Mouse (Mus musculus) hindbrain, postnatal 0 days (tissue): ENCODE results near the gene Vps8. TPM values are rescaled to one million over a fixed set of nuclear protein-coding genes. Genes with fewer than 3 reads are reported as not detected.

Source experiments
- ATAC-seq: fragments of 200-750 bp; cut with Nextera tagmentation; 2 replicates; pipeline ENCODE4 v1.8.0; 2017; ENCODE audit warnings: mild to moderate bottlenecking, moderate TSS enrichment, moderate library complexity
- DNase-seq: peaks from one replicate; pipeline ENCODE4 v3.0.0-alpha.2; 2015; ENCODE audit warnings: low spot score
- H3K27ac ChIP-seq: fragments of 300-500 bp; sonication (generic); 2 replicates; pipeline ENCODE4 v1.5.1; 2014; ENCODE audit warnings: mild to moderate bottlenecking
- H3K27me3 ChIP-seq: fragments of 300-500 bp; sonication (generic); 2 replicates; pipeline ENCODE4 v1.6.1; 2014; ENCODE audit warnings: low read length, mixed read lengths; ENCODE audit not compliant: insufficient read depth
- H3K36me3 ChIP-seq: fragments of 300-500 bp; sonication (generic); 2 replicates; pipeline ENCODE4 v1.6.1; 2014; ENCODE audit warnings: low read length, mixed read lengths; ENCODE audit not compliant: insufficient read depth
- H3K4me1 ChIP-seq: fragments of 300-500 bp; sonication (generic); 2 replicates; pipeline ENCODE4 v1.6.1; 2014; ENCODE audit warnings: antibody characterized with exemption, low read length, mixed read lengths; ENCODE audit not compliant: insufficient read depth
- H3K4me2 ChIP-seq: fragments of 300-500 bp; sonication (generic); 2 replicates; pipeline ENCODE4 v1.6.1; 2014; ENCODE audit warnings: low read depth, mild to moderate bottlenecking, low read length, moderate library complexity, mixed read lengths
- H3K4me3 ChIP-seq: fragments of 300-500 bp; sonication (generic); 2 replicates; pipeline ENCODE4 v1.5.1; 2014; ENCODE audit warnings: low read length
- H3K9ac ChIP-seq: fragments of 300-500 bp; sonication (generic); replicated peaks from 2 replicates; pipeline ENCODE4 v1.6.1; 2014; ENCODE audit warnings: mild to moderate bottlenecking, low read length, moderate library complexity, mixed read lengths
- H3K9me3 ChIP-seq: fragments of 300-500 bp; sonication (generic); 2 replicates; pipeline ENCODE4 v1.6.1; 2016; ENCODE audit warnings: low read length, mixed read lengths
- CTCF ChIP-seq: IDR thresholded peaks from 2 replicates; pipeline ENCODE4 v1.5.1; 2016; ENCODE audit warnings: antibody characterized with exemption, control low read depth, low read depth
- WGBS: fragments of 180-500 bp; shearing (Covaris S2); extraction: QIAGEN DNeasy Blood & Tissue Kit; methylation state at CpG from one replicate; pipeline ENCODE4 v1.1.7; 2014; 5-methylcytosine and 5-hydroxymethylcytosine counted together
- polyA plus RNA-seq: library from polyadenylated mRNA; unstranded; fragments of >200 nt; fragmentation: Nextera tagmentation; extraction: Ambion mirVana; gene quantifications from 2 replicates; pipeline ENCODE4 v1.2.1, GENCODE M21; 2015
- total RNA-seq: library from RNA; depleted of rRNA; stranded (reverse); fragments of >200 nt; gene quantifications from 2 replicates; pipeline ENCODE4 v1.2.3, GENCODE M21; 2014

Vps8 gene
- total and polyA plus RNA-seq, 2 experiments from 2014 or later = 21.2 to 39.9 TPM

DNA sequence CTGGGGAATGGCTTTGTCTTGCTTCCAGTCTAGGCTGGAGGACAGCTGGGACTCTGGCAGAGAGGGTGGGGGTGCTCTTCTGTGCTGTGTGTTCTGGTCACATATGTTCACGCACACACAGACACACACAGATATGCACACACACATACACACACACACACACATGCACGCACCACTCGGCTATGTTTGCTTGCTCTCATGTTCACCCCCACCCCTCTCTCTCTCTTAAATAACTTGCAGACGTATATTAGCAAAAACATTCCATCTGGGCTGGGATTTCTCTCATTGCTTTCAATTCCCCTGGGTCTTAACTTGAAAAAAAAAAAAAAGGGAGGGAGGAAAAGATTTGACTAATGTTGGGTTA is 45.3 kb upstream of the Vps8 start:
- no peaks in the 10 kb centered on the region for H3K36me3 ChIP-seq
- WGBS = 53% methylated on average over 4 of the region's 4 CpGs
- no peak overlapping the region for H3K27ac ChIP-seq
- H3K9ac ChIP-seq = no peak overlapping the region
- DNase-seq = no peak
- H3K9me3 ChIP-seq = no peaks in the 10 kb centered on the region
- peak; percentile 65; the same call in 1 of the 2 replicates for ATAC-seq
- H3K27me3 ChIP-seq = no peaks in the 10 kb centered on the region
- H3K4me1 ChIP-seq = no peaks in the 10 kb centered on the region; the same call in 1 of the 2 replicates
- no peak overlapping the region for H3K4me3 ChIP-seq
- H3K4me2 ChIP-seq = no peak overlapping the region
- TF ChIP-seq CTCF = no peak

DNA sequence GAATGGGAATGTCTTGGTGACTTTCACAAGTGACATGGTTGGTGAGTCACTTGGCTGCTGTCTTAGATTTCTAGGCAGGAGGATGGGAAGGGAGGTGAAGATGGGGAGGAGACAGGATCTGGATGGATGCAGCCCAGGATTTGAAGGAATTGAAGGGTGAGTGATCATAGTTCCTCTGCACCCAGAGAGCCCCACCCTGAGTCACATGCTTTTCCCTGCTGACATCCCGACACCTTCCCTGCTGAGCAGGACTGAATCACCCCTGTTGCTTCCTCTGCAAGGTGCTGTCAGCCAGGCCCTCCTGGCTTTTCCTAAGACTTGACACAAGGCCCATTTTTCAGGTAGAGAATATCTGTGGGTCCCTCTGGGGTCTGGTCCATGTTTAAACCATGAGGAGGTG is 41.4 kb upstream of the Vps8 start:
- WGBS = 87% methylated on average over 1 of the region's 1 CpGs
- ATAC-seq (no peak), DNase-seq (no peak)
- Histone ChIP-seq H3K4me1 (no peaks in the 10 kb centered on the region), H3K9ac (no peak overlapping the region), H3K4me2 (no peak overlapping the region), H3K36me3 (no peaks in the 10 kb centered on the region), H3K27me3 (no peaks in the 10 kb centered on the region), H3K4me3 (no peak overlapping the region), H3K27ac (no peak overlapping the region), H3K9me3 (no peaks in the 10 kb centered on the region)
- no peak for TF ChIP-seq CTCF

DNA sequence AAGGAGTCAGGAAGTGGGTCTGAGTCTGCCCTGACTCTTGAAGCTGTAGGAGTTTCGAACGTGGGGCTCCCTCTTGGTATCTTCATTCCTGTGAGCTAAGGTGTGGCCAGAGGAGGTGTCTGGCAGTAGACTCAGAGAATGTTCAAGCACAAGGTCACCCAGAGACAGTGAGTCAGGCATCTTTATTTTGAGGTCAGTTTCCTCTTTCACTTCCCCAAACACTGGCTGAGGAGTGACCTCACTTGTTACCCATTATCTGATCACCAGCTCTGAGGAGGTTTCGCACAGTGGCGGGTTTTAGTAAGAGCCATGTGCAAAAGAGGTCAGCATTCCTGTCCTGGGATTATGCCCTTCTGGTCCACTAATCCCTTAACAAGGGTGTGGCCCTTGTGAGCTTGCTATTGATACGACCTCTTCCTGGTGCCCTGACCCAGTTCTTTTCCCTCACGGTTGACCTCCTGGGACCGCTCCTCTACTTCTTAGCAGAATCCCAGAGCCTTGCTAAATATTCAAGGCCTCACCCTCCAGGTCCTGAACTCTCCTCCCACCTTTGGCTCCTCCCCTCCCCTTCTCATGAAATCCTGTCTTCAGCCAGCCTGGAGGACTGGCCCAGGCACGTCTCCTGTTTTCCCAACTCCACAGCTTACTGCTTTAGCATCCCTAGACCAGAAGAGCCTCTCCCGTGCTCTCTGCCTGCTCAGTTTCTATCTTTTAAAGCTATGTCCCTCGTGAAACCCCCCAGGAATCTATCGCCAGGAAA is 40.6 kb upstream of the Vps8 start:
- Histone ChIP-seq H3K36me3 (no peaks in the 10 kb centered on the region), H3K4me1 (no peaks in the 10 kb centered on the region), H3K27ac (no peak overlapping the region), H3K4me2 (no peak overlapping the region), H3K9ac (no peak overlapping the region), H3K9me3 (no peaks in the 10 kb centered on the region), H3K4me3 (no peak overlapping the region), H3K27me3 (no peaks in the 10 kb centered on the region)
- no peak for TF ChIP-seq CTCF
- ATAC-seq (no peak), DNase-seq (no peak)
- 53% methylated on average over 11 of the region's 11 CpGs for WGBS

DNA sequence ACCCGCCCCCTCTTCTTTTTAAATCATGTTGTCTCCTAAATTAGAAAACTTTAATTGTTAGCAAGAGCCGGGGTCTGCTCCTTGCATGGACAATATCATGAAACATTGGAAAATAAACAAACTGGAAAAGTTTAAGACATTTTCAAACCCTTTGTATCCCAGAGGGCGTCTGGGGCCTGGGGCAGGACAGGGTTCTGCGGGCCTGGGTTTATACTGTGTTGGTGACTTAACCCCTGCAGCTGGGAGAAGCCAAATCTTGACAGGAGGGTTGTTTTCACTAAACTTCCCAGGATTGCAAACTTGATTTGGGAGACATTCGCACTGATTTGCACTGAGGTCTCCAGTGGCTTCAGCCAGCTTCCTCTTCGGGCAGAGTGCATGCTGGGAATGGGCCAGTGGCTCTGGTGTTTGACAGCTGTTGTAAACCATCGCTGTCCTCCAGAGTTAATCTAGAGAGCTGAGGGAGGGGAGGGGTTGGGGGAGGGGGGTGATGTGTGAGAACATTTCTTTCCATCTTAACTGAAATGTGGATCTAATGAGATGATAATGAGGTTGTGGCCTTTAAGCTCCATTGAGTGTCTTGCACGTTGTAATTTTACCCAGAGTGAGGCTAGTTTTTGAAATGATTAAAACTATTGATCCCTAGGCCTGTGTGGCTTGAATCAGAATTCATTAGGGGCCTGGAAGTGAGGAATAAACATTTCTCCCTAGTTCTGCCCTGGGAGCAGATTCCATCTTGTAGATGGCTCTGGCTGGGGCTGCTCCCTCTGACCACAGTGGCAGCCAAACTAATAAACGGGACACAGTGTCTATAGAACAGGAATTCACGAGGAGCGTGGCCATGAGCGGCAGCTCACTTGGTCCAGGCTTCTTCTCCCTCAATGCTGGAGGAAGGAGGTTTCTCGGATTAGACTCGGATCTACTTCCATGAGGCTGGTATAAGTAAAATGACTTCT is 36.7 kb upstream of the Vps8 start:
- Histone ChIP-seq H3K4me3 (no peak overlapping the region), H3K27me3 (no peaks in the 10 kb centered on the region), H3K9ac (no peak overlapping the region), H3K4me2 (no peak overlapping the region), H3K36me3 (no peaks in the 10 kb centered on the region), H3K9me3 (no peaks in the 10 kb centered on the region), H3K4me1 (no peaks in the 10 kb centered on the region), H3K27ac (no peak overlapping the region)
- ATAC-seq (no peak), DNase-seq (no peak)
- 69% methylated on average over 14 of the region's 14 CpGs for WGBS
- no peak for TF ChIP-seq CTCF

DNA sequence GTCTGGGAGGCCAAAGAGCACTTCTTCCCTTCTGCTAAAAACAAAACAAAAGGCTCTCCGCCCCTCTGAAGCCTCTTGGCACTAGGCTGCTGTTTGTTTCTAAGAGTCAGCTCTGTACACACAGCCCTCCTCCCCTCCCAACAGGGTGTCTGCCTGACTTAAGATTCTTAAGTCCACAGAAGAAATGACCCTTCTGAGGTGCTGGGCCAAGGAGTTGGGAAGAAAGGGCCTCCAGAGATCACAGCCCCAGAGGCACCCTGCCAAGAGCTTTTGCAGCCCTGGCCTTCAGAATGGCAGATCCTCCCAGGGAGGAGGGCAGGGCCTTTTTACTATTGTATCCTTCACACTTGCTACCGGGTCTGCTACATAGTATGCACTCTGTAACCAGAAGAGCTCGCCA is 33.6 kb upstream of the Vps8 start:
- H3K27me3 ChIP-seq = no peaks in the 10 kb centered on the region
- H3K4me1 ChIP-seq = no peaks in the 10 kb centered on the region
- ATAC-seq = no peak

DNA sequence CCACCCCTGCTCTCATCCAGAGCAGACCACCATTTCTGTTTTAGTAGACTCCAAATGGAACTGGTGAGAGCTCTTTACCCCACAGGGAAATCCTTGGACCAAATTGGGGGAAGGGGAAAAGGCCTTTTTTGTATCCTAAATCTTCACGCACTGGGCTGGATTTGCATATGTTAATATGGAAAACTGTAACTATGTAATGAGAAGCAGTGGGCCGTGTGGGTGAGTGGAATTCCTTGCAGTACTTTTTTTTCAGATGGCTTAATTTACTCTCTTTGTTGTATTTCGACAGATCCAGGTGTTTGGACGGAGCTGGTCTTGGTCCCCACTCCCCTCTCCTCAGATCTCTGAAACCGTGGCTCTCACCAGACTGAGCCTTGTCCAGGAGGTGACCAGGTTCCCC is 32.2 kb upstream of the Vps8 start:
- no peaks in the 10 kb centered on the region for H3K9me3 ChIP-seq
- no peak overlapping the region for H3K9ac ChIP-seq
- H3K4me2 ChIP-seq = no peak overlapping the region
- DNase-seq (no peak), ATAC-seq (no peak)
- no peaks in the 10 kb centered on the region for H3K4me1 ChIP-seq
- no peak overlapping the region for H3K4me3 ChIP-seq
- WGBS = 53% methylated on average over 5 of the region's 5 CpGs
- no peak for TF ChIP-seq CTCF
- no peak overlapping the region for H3K27ac ChIP-seq
- no peaks in the 10 kb centered on the region for H3K36me3 ChIP-seq
- H3K27me3 ChIP-seq = no peaks in the 10 kb centered on the region

More for the DNA sequence above, 33.6 kb upstream of the Vps8 start:
- H3K27ac ChIP-seq = no peak overlapping the region
- H3K9me3 ChIP-seq = no peaks in the 10 kb centered on the region
- 27% methylated on average over 3 of the region's 3 CpGs for WGBS
- no peaks in the 10 kb centered on the region for H3K36me3 ChIP-seq
- H3K9ac ChIP-seq = no peak overlapping the region
- TF ChIP-seq CTCF = no peak
- peak; percentile 50 for DNase-seq
- H3K4me2 ChIP-seq = no peak overlapping the region
- no peak overlapping the region for H3K4me3 ChIP-seq
